Mouse (Mus musculus) myocyte (in vitro differentiated cells): ENCODE results near the gene Kif2b. TPM values are rescaled to one million over a fixed set of nuclear protein-coding genes. Genes with fewer than 3 reads are reported as not detected.

ENCODE experiments used
- H3K27me3 ChIP-seq: one replicate; pipeline ENCODE4 v1.6.1; 2011; ENCODE audit not compliant: control insufficient read depth, insufficient read depth, insufficient read length
- H3K36me3 ChIP-seq: one replicate; pipeline ENCODE4 v1.6.1; 2011; ENCODE audit not compliant: control insufficient read depth, insufficient read depth
- H3K4me2 ChIP-seq: one replicate; pipeline ENCODE4 v1.6.1; 2011; ENCODE audit warnings: low read depth, control low read depth
- H3K4me3 ChIP-seq: one replicate; pipeline ENCODE4 v1.5.1; 2011; ENCODE audit warnings: mild to moderate bottlenecking, control low read depth, moderate library complexity
- H3K79me2 ChIP-seq: one replicate; pipeline ENCODE4 v1.6.1; 2011; ENCODE audit not compliant: control insufficient read depth, insufficient read depth
- H3ac ChIP-seq: one replicate; pipeline ENCODE4 v1.6.1; 2011; ENCODE audit not compliant: control insufficient read depth, insufficient read length
- CEBPB ChIP-seq: IDR thresholded peaks from 2 replicates; pipeline ENCODE4 v1.6.1; 2011; ENCODE audit warnings: mild to moderate bottlenecking, moderate library complexity; ENCODE audit not compliant: poor library complexity, insufficient read depth, severe bottlenecking
- E2F4 ChIP-seq: IDR thresholded peaks from one replicate; pipeline ENCODE4 v1.6.1; 2011; ENCODE audit warnings: mild to moderate bottlenecking, control low read depth, moderate library complexity; ENCODE audit not compliant: insufficient read depth
- MAX ChIP-seq: IDR thresholded peaks from one replicate; pipeline ENCODE4 v1.6.1; 2011; ENCODE audit warnings: low read depth, mild to moderate bottlenecking, control low read depth
- MYOD1 ChIP-seq, 3 experiments: IDR thresholded peaks; one replicate each; pipeline ENCODE4 v1.6.1; 2011; ENCODE audit warnings: control low read depth in 2 of 3, low read depth in 2 of 3, mild to moderate bottlenecking in 2 of 3, moderate library complexity in 1 of 3; ENCODE audit not compliant: insufficient read length in 2 of 3, control insufficient read depth in 1 of 3
- MYOG ChIP-seq, 3 experiments: IDR thresholded peaks; one replicate each; pipeline ENCODE4 v1.6.1; 2011; ENCODE audit warnings: control low read depth in 2 of 3, low read depth in 2 of 3, mild to moderate bottlenecking in 2 of 3; ENCODE audit not compliant: insufficient read length in 2 of 3, control insufficient read depth in 1 of 3, insufficient read depth in 1 of 3
- POLR2A ChIP-seq: IDR thresholded peaks from one replicate; pipeline ENCODE4 v1.6.1; 2011; ENCODE audit warnings: low read depth, mild to moderate bottlenecking, control low read depth, moderate library complexity; ENCODE audit not compliant: insufficient read length
- POLR2AphosphoS2 ChIP-seq: IDR thresholded peaks from one replicate; pipeline ENCODE4 v1.6.1; 2011; ENCODE audit warnings: low read depth, control low read depth; ENCODE audit not compliant: insufficient read length
- REST ChIP-seq: IDR thresholded peaks from one replicate; pipeline ENCODE4 v1.6.1; 2011; ENCODE audit warnings: mild to moderate bottlenecking, control low read depth, moderate library complexity; ENCODE audit not compliant: insufficient read depth, insufficient read length
- SRF ChIP-seq: IDR thresholded peaks from one replicate; pipeline ENCODE4 v1.6.1; 2011; ENCODE audit warnings: low read depth; ENCODE audit not compliant: control insufficient read depth, insufficient read length
- TCF12 ChIP-seq: IDR thresholded peaks from one replicate; pipeline ENCODE4 v1.6.1; 2011; ENCODE audit warnings: mild to moderate bottlenecking, control low read depth; ENCODE audit not compliant: poor library complexity, insufficient read depth, severe bottlenecking
- TCF3 ChIP-seq: IDR thresholded peaks from one replicate; pipeline ENCODE4 v1.6.1; 2011; ENCODE audit warnings: low read depth, control low read depth; ENCODE audit not compliant: insufficient read length
- USF1 ChIP-seq: IDR thresholded peaks from one replicate; pipeline ENCODE4 v1.6.1; 2011; ENCODE audit warnings: low read depth, mild to moderate bottlenecking, control low read depth, moderate library complexity
- polyA plus RNA-seq: library from polyadenylated mRNA; unstranded; fragments of >200 nt; fragmentation: generic; extraction: Trizol; gene quantifications from one replicate; pipeline ENCODE4 v1.2.1, GENCODE M21; 2012; ENCODE audit warnings: missing spikeins

Kif2b gene
- not detected for polyA plus RNA-seq

GRCm38 (mm10) chr11:91577317-91577716, at the start of gene Kif2b:
TSS of gene Kif2b (minus strand) at chr11:91577558.
- TF ChIP-seq CEBPB (no peak), MAX (no peak), MYOG (IDR thresholded peaks at IDR 0.05; ENCODE audit: control insufficient read depth in 1 of 3, insufficient read depth in 1 of 3, insufficient read length in 2 of 3, low read depth in 2 of 3) (no peak)
- Histone ChIP-seq H3K79me2 (no peaks in the 10 kb centered on the region), H3K4me2 (no peak within 1 kb of the TSS), H3K27me3 (no peaks in the 10 kb centered on the region), H3K4me3 (no peak within 1 kb of the TSS), H3ac (no peak within 1 kb of the TSS), H3K36me3 (no peaks in the 10 kb centered on the region)

DNA sequence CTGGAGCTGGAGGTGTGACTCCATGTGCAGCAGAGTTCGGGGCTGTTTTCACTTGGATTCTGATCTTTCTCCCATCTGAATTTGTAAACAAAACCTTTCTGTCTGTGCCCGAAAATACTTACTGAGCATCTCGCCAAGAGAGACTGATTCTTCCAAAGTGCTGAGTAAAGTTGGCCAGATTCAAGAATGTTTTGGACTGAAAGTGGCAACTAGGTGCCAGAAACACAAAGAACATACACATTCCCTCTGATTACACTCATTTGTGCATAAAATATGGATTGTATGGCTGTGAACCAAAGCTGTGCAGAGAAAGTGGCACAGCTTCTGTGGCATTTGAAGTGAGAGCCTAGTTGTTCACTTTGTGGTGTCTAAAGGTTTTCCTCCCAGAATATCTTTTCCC, 15.7 kb upstream of the Kif2b start:
- Histone ChIP-seq H3K79me2 (no peaks in the 10 kb centered on the region), H3K4me3 (no peak overlapping the region), H3ac (no peak overlapping the region)

GRCm38 (mm10) chr11:91576856-91577255, 502 bp downstream of the Kif2b start:
- no peaks in the 10 kb centered on the region for H3K36me3 ChIP-seq
- no peak overlapping the region for H3K4me2 ChIP-seq
- H3ac ChIP-seq: no peak overlapping the region
- TF ChIP-seq MYOG (IDR thresholded peaks at IDR 0.05; ENCODE audit: control insufficient read depth in 1 of 3, insufficient read depth in 1 of 3, insufficient read length in 2 of 3, low read depth in 2 of 3) (no peak), POLR2AphosphoS2 (no peak), MAX (no peak), E2F4 (no peak), SRF (no peak), CEBPB (no peak), TCF12 (no peak), MYOD1 (IDR thresholded peaks at IDR 0.05; ENCODE audit: control insufficient read depth in 1 of 3, insufficient read length in 2 of 3, low read depth in 2 of 3) (no peak), POLR2A (no peak), REST (no peak), TCF3 (no peak), USF1 (no peak)
- no peak overlapping the region for H3K4me3 ChIP-seq
- H3K27me3 ChIP-seq: no peaks in the 10 kb centered on the region
- H3K79me2 ChIP-seq: no peaks in the 10 kb centered on the region

More for the DNA sequence above, 15.7 kb upstream of the Kif2b start:
- H3K36me3 ChIP-seq: no peaks in the 10 kb centered on the region
- no peaks in the 10 kb centered on the region for H3K27me3 ChIP-seq
- no peak overlapping the region for H3K4me2 ChIP-seq
- no peak for TF ChIP-seq TCF3
- TF ChIP-seq CEBPB: no peak
- TF ChIP-seq MYOG (IDR thresholded peaks at IDR 0.05; ENCODE audit: control insufficient read depth in 1 of 3, insufficient read depth in 1 of 3, insufficient read length in 2 of 3, low read depth in 2 of 3): no peak
- TF ChIP-seq SRF: no peak
- no peak for TF ChIP-seq MAX
- no peak for TF ChIP-seq MYOD1 (IDR thresholded peaks at IDR 0.05; ENCODE audit: control insufficient read depth in 1 of 3, insufficient read length in 2 of 3, low read depth in 2 of 3)
- TF ChIP-seq REST: no peak
- TF ChIP-seq POLR2AphosphoS2: no peak
- no peak for TF ChIP-seq E2F4
- TF ChIP-seq TCF12: no peak
- TF ChIP-seq POLR2A: no peak
- no peak for TF ChIP-seq USF1

DNA sequence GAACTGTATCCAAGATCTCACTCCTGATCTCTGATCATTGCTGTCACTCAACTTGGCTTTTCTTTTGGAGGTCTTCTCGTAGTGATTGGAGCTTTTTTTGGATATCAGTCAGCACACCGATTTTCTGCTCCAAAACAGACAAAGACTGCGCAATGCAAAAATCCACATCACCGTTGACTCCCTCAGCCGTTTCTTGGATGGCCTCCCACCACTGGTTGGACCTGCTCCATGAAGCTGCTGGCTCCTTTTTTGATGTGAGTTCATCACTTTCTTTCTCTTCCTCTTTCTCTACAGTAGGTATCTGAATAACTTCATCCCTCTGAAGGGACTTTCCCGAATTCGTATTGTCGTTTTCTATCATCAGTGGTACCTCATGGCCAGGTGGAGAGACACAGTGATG, 2.0 kb downstream of the Kif2b start:
- Histone ChIP-seq H3ac (no peak overlapping the region), H3K4me3 (no peak overlapping the region), H3K4me2 (no peak overlapping the region), H3K36me3 (no peaks in the 10 kb centered on the region), H3K27me3 (no peaks in the 10 kb centered on the region), H3K79me2 (no peaks in the 10 kb centered on the region)
- no peak for TF ChIP-seq SRF
- no peak for TF ChIP-seq E2F4
- TF ChIP-seq CEBPB: no peak
- no peak for TF ChIP-seq POLR2AphosphoS2
- no peak for TF ChIP-seq TCF12
- TF ChIP-seq MYOD1 (IDR thresholded peaks at IDR 0.05; ENCODE audit: control insufficient read depth in 1 of 3, insufficient read length in 2 of 3, low read depth in 2 of 3): no peak
- TF ChIP-seq TCF3: no peak
- TF ChIP-seq REST: no peak
- no peak for TF ChIP-seq POLR2A
- TF ChIP-seq MAX: no peak
- no peak for TF ChIP-seq MYOG (IDR thresholded peaks at IDR 0.05; ENCODE audit: control insufficient read depth in 1 of 3, insufficient read depth in 1 of 3, insufficient read length in 2 of 3, low read depth in 2 of 3)
- no peak for TF ChIP-seq USF1

- Histone ChIP-seq H3K4me2 (no peak overlapping the region), H3K79me2 (no peaks in the 10 kb centered on the region), H3K36me3 (no peaks in the 10 kb centered on the region), H3K4me3 (no peak overlapping the region), H3K27me3 (no peaks in the 10 kb centered on the region), H3ac (no peak overlapping the region)
- TF ChIP-seq MYOD1 (IDR thresholded peaks at IDR 0.05; ENCODE audit: control insufficient read depth in 1 of 3, insufficient read length in 2 of 3, low read depth in 2 of 3) (no peak), TCF12 (no peak), POLR2AphosphoS2 (no peak)
Observed at GRCm38 (mm10) chr11:91574477-91574876, 2.9 kb downstream of the Kif2b start.
